Mouse (Mus musculus) kidney, postnatal 0 days (tissue): Measurements from ENCODE around the gene Kctd7. TPM values are rescaled to one million over a fixed set of nuclear protein-coding genes. Genes with fewer than 3 reads are reported as not detected.

Source experiments
- ATAC-seq: fragments of 200-750 bp; cut with Nextera tagmentation; replicated peaks from 2 replicates; pipeline ENCODE4 v1.8.0; 2017; ENCODE audit warnings: low read depth, moderate number of reproducible peaks, moderate TSS enrichment, moderate library complexity; ENCODE audit not compliant: low FRiP score
- DNase-seq: peaks from one replicate; pipeline ENCODE4 v3.0.0-alpha.2; 2016; ENCODE audit warnings: low spot score
- H3K27ac ChIP-seq: fragments of 300-500 bp; sonication (generic); 2 replicates; pipeline ENCODE4 v1.5.1; 2014; ENCODE audit warnings: mild to moderate bottlenecking
- H3K27me3 ChIP-seq: fragments of 300-500 bp; sonication (generic); 2 replicates; pipeline ENCODE4 v1.6.1; 2014; ENCODE audit warnings: low read length, mixed read lengths; ENCODE audit not compliant: insufficient read depth
- H3K36me3 ChIP-seq: fragments of 300-500 bp; sonication (generic); 2 replicates; pipeline ENCODE4 v1.6.1; 2014; ENCODE audit warnings: low read length, mixed read lengths; ENCODE audit not compliant: insufficient read depth
- H3K4me1 ChIP-seq: fragments of 300-500 bp; sonication (generic); replicated peaks from 2 replicates; pipeline ENCODE4 v1.6.1; 2014; ENCODE audit warnings: antibody characterized with exemption, low read length, mixed read lengths; ENCODE audit not compliant: insufficient read depth
- H3K4me2 ChIP-seq: fragments of 300-500 bp; sonication (generic); 2 replicates; pipeline ENCODE4 v1.6.1; 2014; ENCODE audit warnings: mild to moderate bottlenecking, low read length, moderate library complexity, mixed read lengths
- H3K4me3 ChIP-seq: fragments of 300-500 bp; sonication (generic); replicated peaks from 2 replicates; pipeline ENCODE4 v1.5.1; 2014; ENCODE audit warnings: low read depth, low read length
- H3K9ac ChIP-seq: fragments of 300-500 bp; sonication (generic); 2 replicates; pipeline ENCODE4 v1.6.1; 2014; ENCODE audit warnings: low read depth, low read length
- H3K9me3 ChIP-seq: fragments of 300-500 bp; sonication (generic); replicated peaks from 2 replicates; pipeline ENCODE4 v1.6.1; 2016; ENCODE audit warnings: low read length, inconsistent platforms, mixed read lengths
- CTCF ChIP-seq: IDR thresholded peaks from 2 replicates; pipeline ENCODE4 v1.5.1; 2016; ENCODE audit warnings: antibody characterized with exemption, low read depth, mild to moderate bottlenecking, moderate library complexity
- WGBS: fragments of 180-500 bp; shearing (Covaris S2); extraction: QIAGEN DNeasy Blood & Tissue Kit; methylation state at CpG from one replicate; pipeline ENCODE4 v1.1.7; 2014; 5-methylcytosine and 5-hydroxymethylcytosine counted together
- polyA plus RNA-seq: library from polyadenylated mRNA; unstranded; fragments of >200 nt; fragmentation: Nextera tagmentation; extraction: Ambion mirVana; gene quantifications from 2 replicates; pipeline ENCODE4 v1.2.1, GENCODE M21; 2015

Gene Kctd7
- polyA plus RNA-seq, 1 experiment from 2014 or later, result 4.2 TPM

DNA sequence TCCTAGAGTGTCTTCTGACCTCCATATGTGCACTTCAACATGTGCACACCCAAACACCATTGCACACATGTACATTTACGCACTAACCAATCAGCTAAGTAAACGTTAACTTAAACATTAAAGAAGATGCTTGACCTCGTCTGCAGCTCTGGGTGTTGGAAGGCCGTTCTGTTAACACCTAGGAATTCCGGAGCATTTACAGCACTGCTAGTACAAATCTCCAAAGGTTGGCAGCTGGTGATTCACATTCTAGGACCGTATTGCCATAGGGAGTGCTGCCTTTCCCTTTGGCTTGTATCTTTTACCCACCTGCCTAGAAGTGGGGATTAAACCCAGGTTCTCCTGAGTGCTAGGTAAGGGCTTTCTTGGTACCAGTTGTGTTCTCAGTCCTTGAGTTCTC is 47.2 kb downstream of the Kctd7 start:
- no peak for ATAC-seq
- peaks cover 38% of the 10 kb centered on the region for H3K36me3 ChIP-seq
- no peaks in the 10 kb centered on the region for H3K9me3 ChIP-seq

DNA sequence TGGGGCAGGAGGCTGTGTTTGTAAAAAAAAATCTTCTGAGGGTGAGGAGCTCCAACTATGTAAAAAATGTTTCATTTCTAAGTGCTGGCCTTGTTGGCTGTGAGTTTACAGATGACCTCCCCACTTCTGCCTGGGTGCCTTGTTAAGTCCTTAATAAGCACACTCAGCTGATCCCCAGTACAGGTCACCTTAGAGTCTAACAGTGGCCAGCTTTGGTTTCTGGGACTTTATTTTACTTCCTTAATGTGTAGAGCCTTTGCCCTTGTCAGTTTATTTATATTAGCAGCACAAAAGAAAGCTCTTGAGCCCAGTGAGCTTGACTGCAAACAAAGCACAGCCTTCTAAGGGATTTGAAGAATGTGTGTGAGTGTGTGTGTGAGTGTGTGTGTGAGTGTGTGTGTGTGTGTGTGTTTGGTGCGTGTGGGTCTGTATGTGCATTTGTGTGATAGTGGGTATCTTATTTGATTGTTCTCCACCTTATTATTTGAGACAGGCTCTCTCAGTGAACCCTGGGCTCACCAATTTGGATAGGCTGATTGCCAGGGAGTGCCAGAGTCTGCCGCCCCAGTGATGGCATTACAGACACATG is 47.8 kb downstream of the Kctd7 start:
- no peak for TF ChIP-seq CTCF
- Histone ChIP-seq H3K4me1 (no peaks in the 10 kb centered on the region), H3K4me3 (no peak overlapping the region), H3K9me3 (no peaks in the 10 kb centered on the region), H3K27me3 (no peaks in the 10 kb centered on the region), H3K36me3 (peaks cover 40% of the 10 kb centered on the region), H3K9ac (no peak overlapping the region), H3K27ac (peak overlapping the region; percentile 60; the same call in 1 of the 2 replicates), H3K4me2 (no peak overlapping the region)
- 58% methylated on average over 2 of the region's 2 CpGs for WGBS
- ATAC-seq, result no peak
- peak; percentile 31 for DNase-seq

More for the DNA sequence above, 47.2 kb downstream of the Kctd7 start:
- WGBS, result 68% methylated on average over 6 of the region's 6 CpGs
- H3K27me3 ChIP-seq, result no peaks in the 10 kb centered on the region
- no peak overlapping the region for H3K9ac ChIP-seq
- H3K4me2 ChIP-seq, result no peak overlapping the region
- TF ChIP-seq CTCF, result no peak
- H3K4me1 ChIP-seq, result no peaks in the 10 kb centered on the region
- 0 out of 2 replicates have a peak overlapping the region, but pooled peaks have one; percentile 60 for H3K27ac ChIP-seq
- DNase-seq, result no peak
- H3K4me3 ChIP-seq, result no peak overlapping the region

DNA sequence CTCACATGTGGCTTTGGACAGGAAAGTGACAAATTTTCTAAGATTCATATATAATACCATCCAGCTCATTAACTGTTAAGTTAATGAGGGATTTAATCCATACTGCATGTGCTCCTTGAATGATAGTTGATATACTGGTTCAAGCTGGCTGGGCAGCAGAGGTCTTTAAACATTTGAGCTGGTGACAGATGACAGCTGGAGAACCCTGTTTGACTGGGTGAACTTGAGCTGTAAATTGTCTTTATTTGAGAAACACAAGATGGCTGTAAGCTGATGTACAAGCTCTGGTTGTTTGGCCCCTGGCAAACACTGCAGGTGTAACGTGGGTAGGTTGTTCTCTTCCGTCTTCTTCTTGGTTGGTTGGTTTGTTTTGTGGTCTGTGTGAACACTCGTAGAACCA is 49.1 kb downstream of the Kctd7 start:
- no peak overlapping the region for H3K27ac ChIP-seq
- 53% methylated on average over 3 of the region's 3 CpGs for WGBS
- no peaks in the 10 kb centered on the region for H3K9me3 ChIP-seq
- no peak overlapping the region for H3K9ac ChIP-seq
- no peak overlapping the region for H3K4me3 ChIP-seq
- H3K27me3 ChIP-seq, result no peaks in the 10 kb centered on the region
- no peaks in the 10 kb centered on the region; the same call in 1 of the 2 replicates for H3K4me1 ChIP-seq
- ATAC-seq (no peak), DNase-seq (peak; percentile 82)
- peaks cover 45% of the 10 kb centered on the region for H3K36me3 ChIP-seq
- no peak overlapping the region for H3K4me2 ChIP-seq
- no peak for TF ChIP-seq CTCF

DNA sequence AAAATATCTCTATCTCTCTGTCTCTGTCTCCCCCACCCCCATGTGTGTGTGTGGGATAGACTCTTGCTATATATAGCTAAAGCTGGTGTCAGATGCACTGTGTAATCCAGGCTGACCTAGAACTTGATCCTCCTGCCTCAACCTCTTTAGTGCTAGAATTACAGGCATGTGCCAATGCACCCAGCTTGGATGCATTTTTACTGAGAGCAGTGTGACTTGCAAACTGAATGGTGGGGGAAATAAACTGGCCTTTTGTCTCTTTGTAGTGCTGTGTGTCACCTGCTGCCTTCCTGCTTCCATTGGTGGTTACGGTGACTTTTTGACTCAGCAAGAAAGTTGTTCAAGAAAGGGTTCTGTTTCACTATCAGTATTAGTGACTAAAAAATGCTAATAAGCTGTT is 51.6 kb downstream of the Kctd7 start:
- peak; percentile 24 for DNase-seq
- TF ChIP-seq CTCF, result no peak
- no peaks in the 10 kb centered on the region for H3K27me3 ChIP-seq
- 71% methylated on average over 1 of the region's 1 CpGs for WGBS
- no peak overlapping the region for H3K27ac ChIP-seq
- no peaks in the 10 kb centered on the region; the same call in 1 of the 2 replicates for H3K4me1 ChIP-seq
- H3K36me3 ChIP-seq, result peaks cover 35% of the 10 kb centered on the region; the same call in 1 of the 2 replicates
- no peak for ATAC-seq
- H3K9me3 ChIP-seq, result no peaks in the 10 kb centered on the region
- no peak overlapping the region for H3K9ac ChIP-seq
- no peak overlapping the region for H3K4me2 ChIP-seq
- H3K4me3 ChIP-seq, result no peak overlapping the region

DNA sequence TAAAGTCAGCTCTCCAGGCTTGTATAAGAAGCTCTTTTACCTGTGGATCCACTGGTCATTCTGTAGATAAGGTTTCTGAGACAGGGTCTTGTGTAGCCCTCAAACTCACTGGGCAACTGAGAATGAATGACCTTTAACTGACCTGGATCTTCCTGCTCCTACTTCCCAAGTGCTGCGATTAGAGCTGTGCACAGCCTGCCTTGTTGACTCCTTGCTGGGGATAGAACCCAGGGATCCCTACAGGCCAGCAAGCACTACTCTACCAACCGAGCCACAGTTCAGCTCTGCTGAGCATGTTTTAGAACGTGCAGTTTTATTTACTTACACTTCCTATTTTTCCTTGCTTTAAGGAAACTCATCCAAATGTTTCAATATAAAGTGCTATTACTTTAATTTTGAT is 52.8 kb downstream of the Kctd7 start:
- 57% methylated on average over 3 of the region's 3 CpGs for WGBS
- Histone ChIP-seq H3K27me3 (no peaks in the 10 kb centered on the region), H3K4me3 (no peak overlapping the region), H3K27ac (no peak overlapping the region), H3K9me3 (no peaks in the 10 kb centered on the region), H3K36me3 (peaks cover 26% of the 10 kb centered on the region; the same call in 1 of the 2 replicates), H3K4me1 (no peaks in the 10 kb centered on the region; the same call in 1 of the 2 replicates), H3K4me2 (no peak overlapping the region), H3K9ac (no peak overlapping the region)
- ATAC-seq (no peak), DNase-seq (no peak)
- TF ChIP-seq CTCF, result no peak

DNA sequence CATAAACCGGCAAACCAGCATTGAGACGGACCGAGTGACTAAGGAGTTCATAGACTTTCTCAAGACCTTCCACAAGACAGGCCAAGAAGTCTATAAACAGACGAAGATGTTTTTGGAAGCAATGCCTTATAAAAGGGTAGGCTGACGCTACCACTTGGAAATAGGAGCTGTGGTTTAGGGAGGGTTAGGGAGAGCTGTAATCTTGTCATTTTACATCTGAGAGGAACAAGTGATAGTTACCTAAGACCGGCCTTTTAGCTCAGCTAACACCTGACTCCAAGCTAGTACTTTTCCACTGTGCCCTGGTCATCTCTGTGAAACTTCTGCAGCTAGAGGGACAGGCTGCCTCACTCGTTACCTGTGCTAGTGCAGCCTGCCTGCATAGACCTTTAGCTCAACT is 53.3 kb downstream of the Kctd7 start:
- Histone ChIP-seq H3K27me3 (no peaks in the 10 kb centered on the region), H3K9me3 (no peaks in the 10 kb centered on the region), H3K4me2 (no peak overlapping the region), H3K4me3 (no peak overlapping the region), H3K4me1 (no peaks in the 10 kb centered on the region; the same call in 1 of the 2 replicates), H3K27ac (no peak overlapping the region), H3K9ac (no peak overlapping the region), H3K36me3 (peaks cover 26% of the 10 kb centered on the region; the same call in 1 of the 2 replicates)
- no peak for TF ChIP-seq CTCF
- ATAC-seq, result no peak
- no peak for DNase-seq
- WGBS, result 70% methylated on average over 7 of the region's 7 CpGs
